Mouse (Mus musculus): ENCODE data around the gene Il1rl2. TPM values are rescaled to one million over a fixed set of nuclear protein-coding genes. Genes with fewer than 3 reads are reported as not detected.
A peak's percentile ranks its signal among the peaks of the same experiment; 100 is the strongest.

Gene Il1rl2
- total and polyA plus RNA-seq, 3 experiments, result 0.04 to 0.08 TPM; not detected in 1

DNA sequence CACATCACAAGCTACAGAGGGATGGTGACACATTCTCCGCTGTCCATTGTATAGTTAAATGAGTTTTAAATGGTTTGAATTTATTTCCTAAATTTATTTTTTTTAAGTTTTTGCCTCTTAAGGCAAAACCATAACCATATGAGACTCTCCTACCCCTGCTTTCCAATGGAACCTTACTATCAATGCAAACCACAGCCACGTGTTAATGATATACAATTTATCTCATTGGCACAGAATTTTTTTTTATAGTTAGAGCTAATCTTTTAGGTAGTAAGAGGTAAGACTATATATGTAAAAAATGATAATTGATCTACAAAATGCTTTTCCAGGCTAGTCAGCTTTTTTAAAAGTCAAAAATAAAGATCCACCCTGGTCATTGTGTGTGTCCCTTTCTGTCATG is 26.4 kb upstream of the Il1rl2 start (continued):
- TF ChIP-seq ETS1 (IDR thresholded peaks at IDR 0.05; ENCODE audit: low read depth, low read length), result peak; percentile 47; the same call in 1 of the 2 replicates
- TF ChIP-seq POLR2A (IDR thresholded peaks at IDR 0.05; ENCODE audit: control insufficient read depth in 1 of 2, insufficient read depth in 1 of 2, low read depth in 1 of 2, low read length in 2 of 2, poor library complexity in 1 of 2), result no peak
- TF ChIP-seq EP300 (IDR thresholded peaks at IDR 0.05; ENCODE audit: low read depth in 1 of 2, low read length in 2 of 2), result peak; percentile 54 to 83
- no peak for TF ChIP-seq ZKSCAN1 (IDR thresholded peaks at IDR 0.05; ENCODE audit: low read depth, low read length)

DNA sequence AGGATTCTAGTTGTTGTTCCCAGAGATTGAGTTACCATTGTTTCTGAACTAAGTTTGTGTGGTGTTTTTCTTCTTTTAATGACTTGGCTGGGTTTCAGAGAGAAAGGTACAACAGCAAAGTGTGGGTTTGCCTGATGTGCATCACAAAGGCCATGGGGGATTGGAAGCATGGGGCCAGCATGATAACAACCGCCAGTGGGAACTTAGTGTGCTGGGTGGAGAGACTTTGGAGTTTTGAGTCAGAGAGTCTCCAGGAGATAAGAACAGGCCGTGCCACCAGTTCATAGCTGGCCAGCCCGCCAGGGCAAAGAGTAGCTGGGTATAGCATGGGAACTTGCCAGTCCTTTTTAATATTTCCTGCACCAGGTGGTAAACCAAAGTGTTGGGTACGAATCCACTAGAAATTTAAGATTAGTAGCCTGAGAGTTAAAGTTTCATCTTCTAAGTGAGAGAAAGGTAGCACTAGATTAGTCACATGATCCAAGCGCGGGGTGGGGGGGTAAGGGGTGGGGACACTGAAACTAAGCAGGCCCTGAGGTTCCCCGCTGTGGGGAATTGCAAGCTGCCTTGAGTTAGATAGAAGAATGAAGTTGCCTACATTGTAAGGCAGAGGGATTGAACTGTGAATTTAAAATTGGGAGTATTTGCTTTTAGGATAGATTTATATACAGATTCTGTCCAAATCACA is 21.1 kb upstream of the Il1rl2 start:
- no peaks in the 10 kb centered on the region for H3K79me2 ChIP-seq (ENCODE audit: control insufficient read depth, insufficient read depth, low read length, poor library complexity)
- no peaks in the 10 kb centered on the region for H3K27me3 ChIP-seq (ENCODE audit: control insufficient read depth in 1 of 2, insufficient read depth in 2 of 2, low read length in 2 of 2)
- H3K27ac ChIP-seq (ENCODE audit: control insufficient read depth, low read depth, low read length), result peak overlapping the region; percentile 77
- no peak overlapping the region for H3K4me3 ChIP-seq (ENCODE audit: control insufficient read depth in 1 of 2, insufficient read depth in 1 of 2, low read depth in 2 of 2, low read length in 2 of 2)
- no peak overlapping the region for H3K9ac ChIP-seq (ENCODE audit: control insufficient read depth, low read depth, low read length, poor library complexity, severe bottlenecking)
- no peaks in the 10 kb centered on the region for H3K9me3 ChIP-seq (replicated peaks; ENCODE audit: insufficient read depth, low read length)
- peaks cover 0 to 17% of the 10 kb centered on the region in 2 experiments; a peak in 2 of 4 replicates for H3K36me3 ChIP-seq (ENCODE audit: control insufficient read depth in 1 of 2, insufficient read depth in 2 of 2, low read length in 2 of 2)
- H3K4me1 ChIP-seq (ENCODE audit: control insufficient read depth in 1 of 2, insufficient read depth in 2 of 2, low read length in 2 of 2), result peaks cover 7% of the 10 kb centered on the region in 2 experiments
- peak; percentile 84 for DNase-seq (ENCODE audit: low read depth, low spot score)
- TF ChIP-seq UBTF (IDR thresholded peaks at IDR 0.05; ENCODE audit: borderline replicate concordance, insufficient read depth, low read depth, low read length) (no peak), POLR2AphosphoS5 (IDR thresholded peaks at IDR 0.05; ENCODE audit: borderline replicate concordance, low read depth, low read length) (no peak), MXI1 (IDR thresholded peaks at IDR 0.05; ENCODE audit: low read depth, low read length) (0 out of 2 replicates have a peak, but pooled peaks have one; percentile 39), MAFK (IDR thresholded peaks at IDR 0.05; ENCODE audit: borderline replicate concordance, low read depth, low read length) (no peak), SIN3A (IDR thresholded peaks at IDR 0.05; ENCODE audit: low read length) (no peak), TAL1 (IDR thresholded peaks at IDR 0.05; ENCODE audit: low read length) (peak; percentile 49), POLR2AphosphoS2 (IDR thresholded peaks at IDR 0.05; ENCODE audit: low read length) (no peak), JUND (IDR thresholded peaks at IDR 0.05; ENCODE audit: low read depth, low read length) (no peak), POLR2A (IDR thresholded peaks at IDR 0.05; ENCODE audit: control insufficient read depth in 1 of 2, insufficient read depth in 1 of 2, low read depth in 1 of 2, low read length in 2 of 2, poor library complexity in 1 of 2) (no peak), GATA1 (IDR thresholded peaks at IDR 0.05; ENCODE audit: low read depth, low read length) (peak; percentile 84), NRF1 (IDR thresholded peaks at IDR 0.05; ENCODE audit: insufficient read depth, low read depth, low read length, poor library complexity, severe bottlenecking) (no peak), ETS1 (IDR thresholded peaks at IDR 0.05; ENCODE audit: low read depth, low read length) (peak; percentile 49), TCF12 (IDR thresholded peaks at IDR 0.05; ENCODE audit: low read depth, low read length) (peak; percentile 81), USF1 (IDR thresholded peaks at IDR 0.05; ENCODE audit: low read depth, low read length) (peak; percentile 75), EP300 (IDR thresholded peaks at IDR 0.05; ENCODE audit: low read depth in 1 of 2, low read length in 2 of 2) (peak; percentile 83 to 89), ZMIZ1 (IDR thresholded peaks at IDR 0.05; ENCODE audit: low read depth, low read length) (no peak), MAX (IDR thresholded peaks at IDR 0.05; ENCODE audit: low read length) (no peak; the same call in 1 of the 2 replicates), CHD2 (IDR thresholded peaks at IDR 0.05; ENCODE audit: low read length) (no peak), SMC3 (IDR thresholded peaks at IDR 0.05; ENCODE audit: low read depth, low read length) (no peak), ZKSCAN1 (IDR thresholded peaks at IDR 0.05; ENCODE audit: low read depth, low read length) (no peak), RCOR1 (IDR thresholded peaks at IDR 0.05; ENCODE audit: low read depth, low read length) (peak; percentile 64; the same call in 1 of the 2 replicates), ELF1 (IDR thresholded peaks at IDR 0.05; ENCODE audit: low read depth, low read length) (no peak), RAD21 (IDR thresholded peaks at IDR 0.05; ENCODE audit: low read depth, low read length) (no peak), CHD1 (IDR thresholded peaks at IDR 0.05; ENCODE audit: low read depth, low read length) (no peak), ZNF384 (IDR thresholded peaks at IDR 0.05; ENCODE audit: low read depth, low read length) (no peak), TBP (IDR thresholded peaks at IDR 0.05; ENCODE audit: low read depth, low read length) (no peak), ZC3H11A (IDR thresholded peaks at IDR 0.05; ENCODE audit: low read depth, low read length) (no peak), MYC (IDR thresholded peaks at IDR 0.05; ENCODE audit: low read depth, low read length) (no peak), MAZ (IDR thresholded peaks at IDR 0.05; ENCODE audit: low read depth, low read length) (no peak), NELFE (IDR thresholded peaks at IDR 0.05; ENCODE audit: low read depth, low read length) (no peak), USF2 (IDR thresholded peaks at IDR 0.05; ENCODE audit: borderline replicate concordance in 1 of 2, insufficient read depth in 1 of 2, low read depth in 1 of 2, low read length in 2 of 2) (no peak), CTCF (IDR thresholded peaks at IDR 0.05 in 2 of 3, conservative IDR thresholded peaks at IDR 0.05 in 1 of 3; ENCODE audit: control insufficient read depth in 1 of 3, insufficient read depth in 1 of 3, low read depth in 2 of 3, low read length in 3 of 3, poor library complexity in 1 of 3, severe bottlenecking in 1 of 3) (no peak), E2F4 (IDR thresholded peaks at IDR 0.05; ENCODE audit: borderline replicate concordance, low read depth, low read length) (no peak)

Measured in MEL (cell line).